Mouse (Mus musculus) skeletal muscle tissue, adult 2 months (tissue): ENCODE measurements at regions not wholly inside any gene's neighbourhood (a gene's known extent, or its start where the extent isn't known, plus 50 kb on each side); places are given as distances from the start of the nearest gene placed in this dataset.

Experiments
- DNase-seq: peaks from one replicate; pipeline ENCODE4 v3.0.0-alpha.2; 2012; ENCODE audit warnings: low read depth, low spot score

- DNase-seq: no peak
Observed at GRCm38 (mm10) chr9:73173589-73174247, 60.5 kb downstream of the Rsl24d1 start.

- no peak for DNase-seq
Observed at GRCm38 (mm10) chr9:73176645-73177044, 63.4 kb downstream of the Rsl24d1 start.

- DNase-seq: peak; percentile 10
Observed at GRCm38 (mm10) chr9:73183356-73183755, 70.1 kb downstream of the Rsl24d1 start.

GRCm38 (mm10) chr9:73184908-73185307 is 71.7 kb downstream of the Rsl24d1 start:
- DNase-seq: no peak

GRCm38 (mm10) chr9:73192271-73192785 is 79.1 kb downstream of the Rsl24d1 start:
- DNase-seq: no peak

GRCm38 (mm10) chr9:73198261-73199085 is 85.2 kb downstream of the Rsl24d1 start:
- no peak for DNase-seq

- no peak for DNase-seq
Observed at GRCm38 (mm10) chr9:73223111-73223510, 109.9 kb downstream of the Rsl24d1 start.

- DNase-seq: no peak
Observed at GRCm38 (mm10) chr9:73240188-73240587, 127.0 kb downstream of the Rsl24d1 start.

GRCm38 (mm10) chr9:73242521-73243308 is 129.5 kb downstream of the Rsl24d1 start:
- DNase-seq: no peak

GRCm38 (mm10) chr9:73244177-73244576 is 131.0 kb downstream of the Rsl24d1 start:
- no peak for DNase-seq

- peak; percentile 26 for DNase-seq
Observed at GRCm38 (mm10) chr9:73245524-73245923, 132.3 kb downstream of the Rsl24d1 start.

GRCm38 (mm10) chr9:73258171-73258570 is 144.9 kb downstream of the Rsl24d1 start:
- DNase-seq: no peak

GRCm38 (mm10) chr9:73258640-73259039 is 145.4 kb downstream of the Rsl24d1 start:
- no peak for DNase-seq

GRCm38 (mm10) chr9:73262711-73263110 is 149.5 kb downstream of the Rsl24d1 start:
- no peak for DNase-seq

- DNase-seq: peak; percentile 56
Observed at GRCm38 (mm10) chr9:73270249-73270648, 157.0 kb downstream of the Rsl24d1 start.

- no peak for DNase-seq
Observed at GRCm38 (mm10) chr9:73272614-73273013, 159.4 kb downstream of the Rsl24d1 start.

GRCm38 (mm10) chr9:73273681-73274080 is 160.5 kb downstream of the Rsl24d1 start:
- no peak for DNase-seq

GRCm38 (mm10) chr9:73275671-73276070 is 162.4 kb downstream of the Rsl24d1 start:
- DNase-seq: no peak

- DNase-seq: no peak
Observed at GRCm38 (mm10) chr9:73295287-73295686, 182.1 kb downstream of the Rsl24d1 start.

GRCm38 (mm10) chr9:73302156-73302918 is 189.1 kb downstream of the Rsl24d1 start:
- DNase-seq: no peak

GRCm38 (mm10) chr9:73317048-73317447 is 203.8 kb downstream of the Rsl24d1 start:
- DNase-seq: no peak
